In the genomic region with DNA sequence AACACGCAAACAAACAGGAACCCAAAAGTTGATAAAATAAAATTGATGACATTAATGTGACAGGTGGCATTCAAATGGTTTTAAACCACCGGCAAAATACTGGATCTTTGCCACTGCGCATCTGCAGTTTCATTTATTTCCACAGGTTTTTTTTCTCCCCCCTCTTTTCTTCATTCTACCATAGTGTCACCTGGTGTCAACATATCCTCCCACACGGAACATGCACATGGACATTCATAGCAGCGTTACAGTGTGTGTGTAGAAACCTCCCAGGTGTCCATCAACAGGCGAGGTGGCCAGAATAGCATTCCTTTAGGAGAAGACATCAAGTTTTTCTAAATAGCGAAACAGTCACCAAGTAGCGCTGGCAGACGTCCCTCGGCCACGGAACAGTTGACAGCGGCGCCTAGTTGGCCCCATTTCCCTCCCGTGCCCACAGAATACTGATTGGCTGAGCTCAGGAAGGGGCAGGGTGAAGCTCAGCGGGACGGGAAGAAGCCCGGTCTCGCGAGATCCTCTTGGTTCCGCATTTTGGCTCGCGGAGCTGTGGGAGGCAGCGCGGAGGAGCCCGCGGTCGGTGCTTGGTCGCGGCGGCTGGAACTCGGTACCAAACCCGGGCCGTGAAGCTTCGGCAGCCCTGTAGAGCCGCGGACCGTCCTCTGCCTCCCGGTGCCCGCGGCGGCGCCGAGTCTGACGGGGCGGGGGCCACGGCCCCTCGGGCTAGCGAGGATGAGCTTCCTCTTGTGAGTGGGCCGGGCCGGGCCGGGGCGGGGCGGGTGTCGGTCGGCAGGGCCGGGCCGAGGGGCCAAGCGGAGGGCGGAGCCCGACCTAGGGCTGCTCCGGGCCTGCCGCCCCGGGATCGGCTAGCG, we compare ENCODE assay signal across 8 mouse cellular contexts. TPM values are rescaled to one million over a fixed set of nuclear protein-coding genes. Genes with fewer than 3 reads are reported as not detected.
A peak's percentile ranks its signal among the peaks of the same experiment; 100 is the strongest.
DNase-seq lines count a peak whose midpoint lies in the region; ATAC-seq lines count a peak whose summit lies in the region.

A gene (minus strand): TSS at position 384 of the 869 bp plus-strand sequence.
A gene (plus strand): TSS at position 492 of the 869 bp plus-strand sequence.

- peak; percentile 94 for ATAC-seq in megakaryocyte progenitor cell, adult 5-6 weeks (replicated peaks; ENCODE audit: poor library complexity)

- DNase-seq in adipocyte (ENCODE audit: low spot score), result peak; percentile 98
- DNase-seq in embryo, embryonic 10 days (ENCODE audit: low spot score), result peak; percentile 98
- peak; percentile 91 for DNase-seq in gastrocnemius, postnatal 10 days
- DNase-seq in induced T-regulatory cell, adult 2 months (ENCODE audit: low read depth), result peak; percentile 98
- DNase-seq in left cerebral cortex, adult 9 months (ENCODE audit: low spot score in 2 of 2), result peak; percentile 86 to 95
- DNase-seq in right cerebral cortex, postnatal 14 days, result peak; percentile 94
- DNase-seq in urinary bladder, postnatal 36 days (ENCODE audit: low spot score in 2 of 2), result peak; percentile 92 to 93

RNA-seq across cellular contexts. Expression of the first gene that starts in this region (rescaled TPM):
- 1 to 10 TPM; 5.0 to 8.0 TPM for total RNA-seq in gastrocnemius, postnatal 10 days (2021)
- total RNA-seq in megakaryocyte progenitor cell, adult 5-6 weeks (2015), result 19.7 and 26.8 TPM in 2 replicates
- total RNA-seq in megakaryocyte progenitor cell, adult 5-6 weeks (2017), result 23.1 and 25.0 TPM in 2 replicates

RNA-seq across cellular contexts. Expression of the second gene that starts in this region (rescaled TPM):
- 10 to 100 TPM; 19.7 to 26.0 TPM for total RNA-seq in gastrocnemius, postnatal 10 days (2021)
- 83.8 and 90.1 TPM in 2 replicates for total RNA-seq in megakaryocyte progenitor cell, adult 5-6 weeks (2015)
- total RNA-seq in megakaryocyte progenitor cell, adult 5-6 weeks (2017), result 129 and 133 TPM in 2 replicates

Comparison
In these comparisons a context has a peak if more than half of its experiments do, and no peak if none do; other contexts are left out.
1. Peak in every context shown above with its lines: DNase-seq and ATAC-seq.